Mouse (Mus musculus): ENCODE measurements around the gene Prkca. TPM values are rescaled to one million over a fixed set of nuclear protein-coding genes. Genes with fewer than 3 reads are reported as not detected.

Prkca gene
- polyA plus RNA-seq, 1 experiment = 2.8 TPM

DNA sequence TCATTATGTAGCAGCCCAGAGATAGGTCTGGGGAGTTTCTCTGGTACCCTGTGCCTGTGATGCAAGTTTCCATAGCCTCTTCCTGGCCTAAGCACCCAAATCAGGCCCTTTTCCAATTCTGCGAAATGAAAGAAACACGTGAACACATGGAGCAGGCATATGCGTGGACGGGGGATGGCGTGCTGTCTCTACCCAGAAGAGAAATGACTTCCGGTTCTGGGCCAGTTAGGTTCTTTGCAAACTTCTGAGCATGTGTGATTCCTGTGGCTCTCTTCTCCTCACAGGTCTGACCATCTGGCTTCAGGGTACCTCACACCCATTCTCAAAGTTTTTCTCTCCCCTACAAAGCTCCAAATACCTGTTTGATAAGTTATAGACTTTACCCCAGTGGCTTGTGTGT lies 131.7 kb downstream of the Prkca start:
- Histone ChIP-seq H3K27ac (ENCODE audit: insufficient read depth, low read length) (no peak overlapping the region), H3K36me3 (ENCODE audit: control insufficient read depth, insufficient read depth, low read length, poor library complexity, severe bottlenecking) (no peaks in the 10 kb centered on the region), H3K9ac (ENCODE audit: low read depth, poor library complexity, severe bottlenecking) (no peak overlapping the region), H3K4me1 (ENCODE audit: control insufficient read depth, insufficient read depth, low read length) (no peaks in the 10 kb centered on the region), H3K4me3 (ENCODE audit: low read depth, low read length) (no peak overlapping the region), H3K9me3 (replicated peaks; ENCODE audit: control insufficient read depth, insufficient read depth, low read length, poor library complexity, severe bottlenecking) (no peaks in the 10 kb centered on the region), H3K27me3 (ENCODE audit: control insufficient read depth, insufficient read depth, low read length, poor library complexity, severe bottlenecking) (no peaks in the 10 kb centered on the region)
- TF ChIP-seq EP300 (IDR thresholded peaks at IDR 0.05; ENCODE audit: insufficient read depth, low read depth, low read length) (no peak), CTCF (IDR thresholded peaks at IDR 0.05; ENCODE audit: low read depth, low read length) (no peak), POLR2A (IDR thresholded peaks at IDR 0.05; ENCODE audit: insufficient read depth, low read length) (no peak)

DNA sequence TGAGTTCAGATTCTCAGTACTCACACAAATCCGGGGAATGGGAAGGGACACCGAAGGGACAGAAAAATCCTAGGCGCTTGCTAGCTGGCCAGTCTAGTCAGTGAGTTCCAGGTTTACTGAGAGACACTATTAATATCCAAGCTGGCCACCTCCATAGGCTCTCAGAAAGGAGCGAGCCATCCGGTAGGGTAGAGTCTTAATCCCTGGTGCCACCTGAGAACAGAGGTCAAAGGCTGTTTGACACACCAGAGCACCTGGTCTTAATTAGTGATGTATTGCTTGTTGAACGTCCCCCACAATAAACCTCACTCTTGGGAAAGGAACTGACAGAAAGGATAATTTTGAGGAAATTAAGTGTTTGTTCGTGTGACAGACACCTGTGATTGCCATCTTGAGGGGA lies 133.0 kb downstream of the Prkca start:
- Histone ChIP-seq H3K4me3 (ENCODE audit: low read depth, low read length) (no peak overlapping the region), H3K27ac (ENCODE audit: insufficient read depth, low read length) (no peak overlapping the region)

DNA sequence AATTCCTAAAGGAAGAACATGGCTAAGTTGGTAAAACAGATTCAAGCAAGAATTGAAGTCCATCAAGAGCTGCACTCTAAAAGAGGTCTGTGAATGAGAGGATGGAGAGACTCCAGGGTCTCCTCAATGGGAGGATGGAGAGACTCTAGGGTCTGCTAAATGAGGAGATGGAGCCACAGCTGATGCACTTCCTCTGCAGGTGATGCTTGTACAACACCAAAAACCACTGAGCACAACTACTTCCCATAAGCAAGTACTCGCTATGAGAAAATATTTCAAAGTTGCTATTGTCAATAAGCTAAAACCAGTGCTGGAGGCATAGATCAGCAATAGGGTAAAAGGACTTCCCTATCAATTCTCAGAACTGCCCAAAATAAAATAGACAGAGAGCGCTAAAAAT lies 137.1 kb downstream of the Prkca start:
- Histone ChIP-seq H3K9ac (ENCODE audit: low read depth, poor library complexity, severe bottlenecking) (no peak overlapping the region), H3K4me1 (ENCODE audit: control insufficient read depth, insufficient read depth, low read length) (no peaks in the 10 kb centered on the region), H3K9me3 (replicated peaks; ENCODE audit: control insufficient read depth, insufficient read depth, low read length, poor library complexity, severe bottlenecking) (no peaks in the 10 kb centered on the region), H3K36me3 (ENCODE audit: control insufficient read depth, insufficient read depth, low read length, poor library complexity, severe bottlenecking) (no peaks in the 10 kb centered on the region), H3K4me3 (ENCODE audit: low read depth, low read length) (no peak overlapping the region), H3K27me3 (ENCODE audit: control insufficient read depth, insufficient read depth, low read length, poor library complexity, severe bottlenecking) (no peaks in the 10 kb centered on the region), H3K27ac (ENCODE audit: insufficient read depth, low read length) (no peak overlapping the region)
- TF ChIP-seq POLR2A (IDR thresholded peaks at IDR 0.05; ENCODE audit: insufficient read depth, low read length) = no peak
- TF ChIP-seq CTCF (IDR thresholded peaks at IDR 0.05; ENCODE audit: low read depth, low read length) = no peak
- no peak for TF ChIP-seq EP300 (IDR thresholded peaks at IDR 0.05; ENCODE audit: insufficient read depth, low read depth, low read length)

More for the DNA sequence above, 133.0 kb downstream of the Prkca start:
- Histone ChIP-seq H3K27me3 (ENCODE audit: control insufficient read depth, insufficient read depth, low read length, poor library complexity, severe bottlenecking) (no peaks in the 10 kb centered on the region), H3K36me3 (ENCODE audit: control insufficient read depth, insufficient read depth, low read length, poor library complexity, severe bottlenecking) (no peaks in the 10 kb centered on the region), H3K4me1 (ENCODE audit: control insufficient read depth, insufficient read depth, low read length) (no peaks in the 10 kb centered on the region), H3K9ac (ENCODE audit: low read depth, poor library complexity, severe bottlenecking) (no peak overlapping the region), H3K9me3 (replicated peaks; ENCODE audit: control insufficient read depth, insufficient read depth, low read length, poor library complexity, severe bottlenecking) (no peaks in the 10 kb centered on the region)
- TF ChIP-seq EP300 (IDR thresholded peaks at IDR 0.05; ENCODE audit: insufficient read depth, low read depth, low read length) (no peak), POLR2A (IDR thresholded peaks at IDR 0.05; ENCODE audit: insufficient read depth, low read length) (no peak), CTCF (IDR thresholded peaks at IDR 0.05; ENCODE audit: low read depth, low read length) (no peak)

DNA sequence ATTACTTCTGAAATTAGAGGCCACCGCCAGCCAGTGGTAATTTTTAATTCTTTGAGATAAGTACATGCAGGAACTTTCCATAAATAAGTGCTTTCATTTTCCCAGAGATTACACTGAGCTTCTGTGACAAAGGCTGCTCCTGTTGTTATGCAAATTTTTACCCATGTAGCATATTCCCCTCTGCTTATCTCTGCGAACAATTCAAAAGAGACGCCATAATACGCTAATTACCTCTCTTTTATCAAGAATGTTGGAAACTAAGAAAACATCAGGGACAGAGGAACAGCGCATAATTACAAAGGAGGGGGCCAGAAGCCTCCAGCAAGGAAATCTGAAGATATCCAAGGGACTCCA lies 138.9 kb downstream of the Prkca start:
- no peak for TF ChIP-seq EP300 (IDR thresholded peaks at IDR 0.05; ENCODE audit: insufficient read depth, low read depth, low read length)
- no peak for TF ChIP-seq CTCF (IDR thresholded peaks at IDR 0.05; ENCODE audit: low read depth, low read length)
- TF ChIP-seq POLR2A (IDR thresholded peaks at IDR 0.05; ENCODE audit: insufficient read depth, low read length) = no peak
- no peak overlapping the region for H3K4me3 ChIP-seq (ENCODE audit: low read depth, low read length)
- H3K27me3 ChIP-seq (ENCODE audit: control insufficient read depth, insufficient read depth, low read length, poor library complexity, severe bottlenecking) = no peaks in the 10 kb centered on the region
- H3K9me3 ChIP-seq (replicated peaks; ENCODE audit: control insufficient read depth, insufficient read depth, low read length, poor library complexity, severe bottlenecking) = no peaks in the 10 kb centered on the region
- H3K27ac ChIP-seq (ENCODE audit: insufficient read depth, low read length) = no peak overlapping the region
- no peaks in the 10 kb centered on the region for H3K36me3 ChIP-seq (ENCODE audit: control insufficient read depth, insufficient read depth, low read length, poor library complexity, severe bottlenecking)
- H3K9ac ChIP-seq (ENCODE audit: low read depth, poor library complexity, severe bottlenecking) = no peak overlapping the region
- no peaks in the 10 kb centered on the region for H3K4me1 ChIP-seq (ENCODE audit: control insufficient read depth, insufficient read depth, low read length)

DNA sequence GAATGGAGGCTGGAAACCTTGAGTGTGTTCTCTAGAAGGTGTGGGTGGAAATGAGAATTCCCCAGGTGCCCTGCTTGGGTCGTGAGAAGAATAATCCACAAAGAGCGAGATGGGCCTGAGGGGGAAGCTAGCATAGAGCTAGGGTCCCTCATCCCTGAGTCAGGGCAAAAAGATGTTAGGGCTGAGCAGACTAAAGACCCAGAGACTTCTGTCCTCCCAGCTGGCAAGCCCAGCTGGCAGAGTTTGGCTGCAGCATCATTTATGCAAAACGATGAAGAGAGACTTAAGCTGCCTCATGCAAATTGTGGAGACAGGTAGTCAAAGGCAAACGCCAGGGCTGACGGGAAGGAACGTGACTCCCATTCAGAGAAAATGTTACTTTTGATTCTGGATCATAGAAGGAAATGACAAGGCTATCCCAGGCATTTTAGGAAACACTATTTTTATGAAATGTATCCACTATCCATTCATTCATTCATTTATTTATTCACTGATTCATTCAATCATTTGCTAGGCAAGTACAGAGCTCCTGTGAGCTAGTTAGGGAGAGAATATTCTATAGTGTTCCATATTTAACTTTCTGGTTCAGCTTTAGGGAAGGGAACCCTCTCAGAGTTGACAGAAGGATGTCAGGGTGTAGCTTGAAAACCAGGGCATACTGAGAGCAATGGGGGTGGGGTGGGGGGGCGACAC lies 139.4 kb downstream of the Prkca start:
- Histone ChIP-seq H3K4me1 (ENCODE audit: control insufficient read depth, insufficient read depth, low read length) (no peaks in the 10 kb centered on the region), H3K9me3 (replicated peaks; ENCODE audit: control insufficient read depth, insufficient read depth, low read length, poor library complexity, severe bottlenecking) (no peaks in the 10 kb centered on the region), H3K27me3 (ENCODE audit: control insufficient read depth, insufficient read depth, low read length, poor library complexity, severe bottlenecking) (no peaks in the 10 kb centered on the region), H3K36me3 (ENCODE audit: control insufficient read depth, insufficient read depth, low read length, poor library complexity, severe bottlenecking) (no peaks in the 10 kb centered on the region), H3K27ac (ENCODE audit: insufficient read depth, low read length) (no peak overlapping the region), H3K9ac (ENCODE audit: low read depth, poor library complexity, severe bottlenecking) (no peak overlapping the region), H3K4me3 (ENCODE audit: low read depth, low read length) (no peak overlapping the region)
- TF ChIP-seq EP300 (IDR thresholded peaks at IDR 0.05; ENCODE audit: insufficient read depth, low read depth, low read length) (no peak), CTCF (IDR thresholded peaks at IDR 0.05; ENCODE audit: low read depth, low read length) (no peak), POLR2A (IDR thresholded peaks at IDR 0.05; ENCODE audit: insufficient read depth, low read length) (no peak)

DNA sequence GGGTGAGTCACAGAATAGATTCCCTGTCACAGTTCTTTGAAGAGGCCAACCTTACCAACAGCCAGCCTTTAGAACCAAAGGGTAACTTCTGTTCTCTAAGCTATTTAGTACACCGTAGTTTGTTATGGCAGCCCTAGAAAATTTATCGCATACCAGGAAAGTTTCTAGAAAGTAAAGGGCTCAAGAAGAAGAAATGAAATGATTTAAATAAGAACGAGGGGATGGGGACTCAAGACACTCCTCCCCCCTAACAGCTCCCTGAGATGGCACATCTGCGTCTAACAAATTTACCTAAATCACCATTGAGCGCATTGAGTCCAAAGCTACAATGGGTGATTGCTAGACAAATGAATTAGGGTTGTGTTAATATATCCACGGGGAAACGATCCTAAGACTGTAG lies 140.9 kb downstream of the Prkca start:
- no peak overlapping the region for H3K27ac ChIP-seq (ENCODE audit: insufficient read depth, low read length)
- H3K9ac ChIP-seq (ENCODE audit: low read depth, poor library complexity, severe bottlenecking) = no peak overlapping the region
- TF ChIP-seq POLR2A (IDR thresholded peaks at IDR 0.05; ENCODE audit: insufficient read depth, low read length) = no peak
- no peak for TF ChIP-seq CTCF (IDR thresholded peaks at IDR 0.05; ENCODE audit: low read depth, low read length)
- TF ChIP-seq EP300 (IDR thresholded peaks at IDR 0.05; ENCODE audit: insufficient read depth, low read depth, low read length) = no peak
- no peaks in the 10 kb centered on the region for H3K4me1 ChIP-seq (ENCODE audit: control insufficient read depth, insufficient read depth, low read length)
- H3K27me3 ChIP-seq (ENCODE audit: control insufficient read depth, insufficient read depth, low read length, poor library complexity, severe bottlenecking) = no peaks in the 10 kb centered on the region
- no peak overlapping the region for H3K4me3 ChIP-seq (ENCODE audit: low read depth, low read length)
- H3K36me3 ChIP-seq (ENCODE audit: control insufficient read depth, insufficient read depth, low read length, poor library complexity, severe bottlenecking) = no peaks in the 10 kb centered on the region
- H3K9me3 ChIP-seq (replicated peaks; ENCODE audit: control insufficient read depth, insufficient read depth, low read length, poor library complexity, severe bottlenecking) = no peaks in the 10 kb centered on the region
